Mouse (Mus musculus) hindbrain, embryonic 10.5 days (tissue): ENCODE measurements at regions not wholly inside any gene's neighbourhood (a gene's known extent, or its start where the extent isn't known, plus 50 kb on each side); places are given as distances from the start of the nearest gene placed in this dataset.

Experiments
- DNase-seq: peaks from one replicate; pipeline ENCODE4 v3.0.0-alpha.2; 2017; ENCODE audit warnings: low spot score
- H3K27ac ChIP-seq: fragments of 300-500 bp; sonication (generic); 2 replicates; pipeline ENCODE4 v1.5.1; 2016; ENCODE audit warnings: mild to moderate bottlenecking, moderate library complexity
- H3K27me3 ChIP-seq: fragments of 300-500 bp; sonication (generic); 2 replicates; pipeline ENCODE4 v1.6.1; 2016; ENCODE audit warnings: mild to moderate bottlenecking; ENCODE audit not compliant: poor library complexity, insufficient read depth, severe bottlenecking
- H3K36me3 ChIP-seq: fragments of 300-500 bp; sonication (generic); 2 replicates; pipeline ENCODE4 v1.6.1; 2016; ENCODE audit warnings: mild to moderate bottlenecking, moderate library complexity
- H3K4me1 ChIP-seq: fragments of 300-500 bp; sonication (generic); replicated peaks from 2 replicates; pipeline ENCODE4 v1.6.1; 2016; ENCODE audit warnings: mild to moderate bottlenecking
- H3K4me3 ChIP-seq: fragments of 300-500 bp; sonication (generic); 2 replicates; pipeline ENCODE4 v1.5.1; 2016; ENCODE audit warnings: mild to moderate bottlenecking, moderate library complexity
- H3K9me3 ChIP-seq: fragments of 300-500 bp; sonication (generic); 2 replicates; pipeline ENCODE4 v1.6.1; 2016; ENCODE audit warnings: mild to moderate bottlenecking, moderate library complexity
- WGBS: fragments of 180-500 bp; shearing (Covaris S2); methylation state at CpG from one replicate; pipeline ENCODE4 v1.1.7; 2016; 5-methylcytosine and 5-hydroxymethylcytosine counted together

DNA sequence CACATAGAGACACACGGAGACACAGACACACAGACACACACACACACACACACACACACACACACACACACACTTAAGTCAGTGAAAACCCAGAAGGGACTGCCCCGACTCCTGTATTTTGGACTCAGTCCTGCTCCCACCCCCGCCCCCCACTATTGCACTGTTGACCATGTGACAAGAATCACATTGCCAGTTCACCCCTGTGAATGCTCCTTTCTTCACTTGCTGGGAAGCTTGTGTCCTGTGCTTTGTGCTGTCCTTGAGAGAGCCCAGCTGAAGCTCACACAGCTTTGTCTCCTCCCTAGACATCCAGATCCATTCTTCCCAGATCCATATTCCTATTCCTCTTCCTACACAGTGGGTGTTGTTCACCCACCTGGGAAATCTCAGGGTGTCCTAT lies 400.0 kb downstream of the Cdh26 start:
- Histone ChIP-seq H3K4me3 (no peak overlapping the region), H3K36me3 (no peaks in the 10 kb centered on the region), H3K4me1 (peaks cover 8% of the 10 kb centered on the region), H3K9me3 (no peaks in the 10 kb centered on the region), H3K27me3 (no peaks in the 10 kb centered on the region), H3K27ac (peak overlapping the region; percentile 29; the same call in 1 of the 2 replicates)
- no peak for DNase-seq
- WGBS = 84% methylated on average over 3 of the region's 3 CpGs

DNA sequence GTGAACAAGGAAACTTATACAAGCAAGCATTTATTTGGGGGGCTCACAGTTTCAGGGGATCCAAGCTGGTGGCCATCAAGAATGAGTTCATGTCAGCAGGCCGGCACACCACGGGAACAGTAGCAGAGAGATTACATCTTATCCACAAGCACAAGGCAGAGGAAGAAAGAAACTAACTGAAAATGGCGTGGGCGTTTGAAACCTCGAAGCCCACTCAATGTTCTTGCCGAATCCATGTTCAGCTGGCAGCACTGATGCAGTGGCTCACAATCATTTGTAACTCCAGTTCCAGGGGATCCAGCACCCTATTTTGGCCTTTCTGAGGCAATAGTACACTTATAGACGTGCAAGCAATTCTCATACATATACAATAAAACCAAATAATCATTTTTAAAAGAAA lies 404.7 kb downstream of the Cdh26 start:
- Histone ChIP-seq H3K9me3 (no peaks in the 10 kb centered on the region), H3K4me1 (peaks cover 26% of the 10 kb centered on the region), H3K36me3 (no peaks in the 10 kb centered on the region), H3K4me3 (no peak overlapping the region), H3K27ac (no peak overlapping the region), H3K27me3 (no peaks in the 10 kb centered on the region; the same call in 1 of the 2 replicates)
- no peak for DNase-seq
- WGBS = 87% methylated on average over 7 of the region's 7 CpGs

- DNase-seq = no peak
- H3K4me1 ChIP-seq = peaks cover 29% of the 10 kb centered on the region
- WGBS = 23% methylated on average over 6 of the region's 6 CpGs
- no peaks in the 10 kb centered on the region for H3K9me3 ChIP-seq
- no peaks in the 10 kb centered on the region; the same call in 1 of the 2 replicates for H3K27me3 ChIP-seq
- no peak overlapping the region; the same call in 1 of the 2 replicates for H3K27ac ChIP-seq
- H3K4me3 ChIP-seq = no peak overlapping the region
- no peaks in the 10 kb centered on the region for H3K36me3 ChIP-seq
Observed at GRCm38 (mm10) chr2:178838571-178838970, 408.2 kb downstream of the Cdh26 start.

- no peaks in the 10 kb centered on the region for H3K36me3 ChIP-seq
- 54% methylated on average over 2 of the region's 2 CpGs for WGBS
- peaks cover 29% of the 10 kb centered on the region for H3K4me1 ChIP-seq
- H3K27me3 ChIP-seq = peaks cover 1% of the 10 kb centered on the region; the same call in 1 of the 2 replicates
- no peak overlapping the region for H3K4me3 ChIP-seq
- no peaks in the 10 kb centered on the region for H3K9me3 ChIP-seq
- no peak for DNase-seq
- no peak overlapping the region for H3K27ac ChIP-seq
Observed at GRCm38 (mm10) chr2:178840975-178841374, 410.6 kb downstream of the Cdh26 start.

GRCm38 (mm10) chr2:178842595-178842994 lies 412.3 kb downstream of the Cdh26 start:
- peaks cover 29% of the 10 kb centered on the region for H3K4me1 ChIP-seq
- H3K4me3 ChIP-seq = no peak overlapping the region
- no peaks in the 10 kb centered on the region for H3K9me3 ChIP-seq
- no peak for DNase-seq
- WGBS = 86% methylated on average over 12 of the region's 12 CpGs
- no peak overlapping the region for H3K27ac ChIP-seq
- H3K36me3 ChIP-seq = no peaks in the 10 kb centered on the region
- 0 out of 2 replicates have a peak, but pooled peaks cover 3% of the 10 kb centered on the region for H3K27me3 ChIP-seq

DNA sequence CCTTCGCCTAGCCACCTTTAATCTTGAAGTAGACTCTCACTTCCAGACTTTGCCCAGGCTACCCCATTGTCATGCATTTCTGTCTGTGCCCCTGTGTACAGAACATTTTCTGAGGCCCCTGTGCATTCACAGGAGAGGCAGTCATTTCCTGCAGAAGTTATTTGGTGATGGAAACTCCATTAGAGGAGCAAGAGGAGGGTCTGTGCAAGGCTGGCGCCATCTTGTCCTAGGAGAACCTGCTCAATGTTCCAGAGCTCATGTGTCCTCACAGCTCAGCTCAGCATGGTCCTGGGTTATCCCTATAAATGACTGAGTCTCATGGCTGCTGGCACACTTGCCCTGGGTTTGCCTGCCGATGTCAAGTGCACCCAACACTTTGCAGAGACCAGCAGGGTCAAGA lies 413.1 kb downstream of the Cdh26 start:
- no peaks in the 10 kb centered on the region for H3K36me3 ChIP-seq
- no peak overlapping the region for H3K4me3 ChIP-seq
- H3K27me3 ChIP-seq = 0 out of 2 replicates have a peak, but pooled peaks cover 3% of the 10 kb centered on the region
- peaks cover 26% of the 10 kb centered on the region for H3K4me1 ChIP-seq
- H3K9me3 ChIP-seq = no peaks in the 10 kb centered on the region
- 89% methylated on average over 3 of the region's 3 CpGs for WGBS
- no peak for DNase-seq
- H3K27ac ChIP-seq = no peak overlapping the region

GRCm38 (mm10) chr2:178844561-178844960 lies 414.2 kb downstream of the Cdh26 start:
- WGBS = 93% methylated on average over 4 of the region's 4 CpGs
- no peak for DNase-seq
- Histone ChIP-seq H3K4me3 (no peak overlapping the region), H3K9me3 (no peaks in the 10 kb centered on the region), H3K27ac (no peak overlapping the region), H3K4me1 (peaks cover 17% of the 10 kb centered on the region), H3K36me3 (no peaks in the 10 kb centered on the region), H3K27me3 (0 out of 2 replicates have a peak, but pooled peaks cover 3% of the 10 kb centered on the region)

GRCm38 (mm10) chr2:178850320-178850719 lies 420.0 kb downstream of the Cdh26 start:
- H3K4me3 ChIP-seq = no peak overlapping the region
- H3K27ac ChIP-seq = peak overlapping the region; percentile 42
- peak; percentile 21 for DNase-seq
- H3K27me3 ChIP-seq = 0 out of 2 replicates have a peak, but pooled peaks cover 3% of the 10 kb centered on the region
- no peaks in the 10 kb centered on the region for H3K36me3 ChIP-seq
- no peaks in the 10 kb centered on the region for H3K9me3 ChIP-seq
- 85% methylated on average over 10 of the region's 10 CpGs for WGBS
- H3K4me1 ChIP-seq = peaks cover 39% of the 10 kb centered on the region

DNA sequence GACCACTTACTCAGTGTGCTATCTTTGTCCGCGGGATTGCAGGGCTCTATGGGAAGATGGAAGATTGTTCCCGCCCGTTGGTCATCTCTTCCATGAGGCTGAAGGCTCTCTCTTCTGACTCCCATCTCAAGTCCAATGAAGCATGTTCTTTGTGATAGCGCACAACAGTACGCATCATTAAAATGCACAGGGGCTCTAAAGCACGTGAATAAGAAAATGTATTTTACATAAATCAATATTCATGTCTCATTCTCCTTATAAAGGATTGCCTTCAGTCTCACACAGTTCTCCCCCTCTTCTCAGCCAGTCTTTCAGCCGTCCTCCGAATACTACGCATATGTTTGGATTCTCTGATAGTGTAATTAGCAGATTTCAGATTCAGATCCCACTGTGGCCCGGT lies 420.4 kb downstream of the Cdh26 start:
- no peak for DNase-seq
- Histone ChIP-seq H3K4me1 (peaks cover 39% of the 10 kb centered on the region), H3K27ac (peak overlapping the region; percentile 42)

DNA sequence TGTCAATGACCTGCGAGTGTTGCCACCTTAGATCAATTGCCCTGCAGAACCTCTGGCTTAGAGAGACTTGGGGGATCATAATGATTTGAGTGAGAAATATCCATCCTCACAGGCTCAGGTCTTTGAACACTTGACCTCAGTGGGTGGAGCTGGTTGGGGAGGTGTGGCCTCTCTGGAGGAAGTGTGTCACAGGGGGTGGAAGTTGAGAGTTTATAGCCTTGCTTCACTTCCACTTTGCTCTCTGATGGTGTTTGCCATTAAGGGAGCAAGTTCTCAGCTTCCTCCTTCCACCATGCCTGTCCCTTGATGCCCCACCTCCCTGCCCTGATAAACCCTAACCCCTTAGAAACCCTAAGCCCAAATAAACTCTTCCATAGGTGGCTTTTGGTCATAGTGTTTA lies 423.7 kb downstream of the Cdh26 start:
- peaks cover 35% of the 10 kb centered on the region for H3K4me1 ChIP-seq
- 63% methylated on average over 1 of the region's 1 CpGs for WGBS
- no peak overlapping the region for H3K27ac ChIP-seq

More for the DNA sequence above, 420.4 kb downstream of the Cdh26 start:
- no peak overlapping the region for H3K4me3 ChIP-seq
- no peaks in the 10 kb centered on the region for H3K9me3 ChIP-seq
- H3K27me3 ChIP-seq = 0 out of 2 replicates have a peak, but pooled peaks cover 3% of the 10 kb centered on the region
- WGBS = 66% methylated on average over 11 of the region's 11 CpGs
- H3K36me3 ChIP-seq = no peaks in the 10 kb centered on the region

DNA sequence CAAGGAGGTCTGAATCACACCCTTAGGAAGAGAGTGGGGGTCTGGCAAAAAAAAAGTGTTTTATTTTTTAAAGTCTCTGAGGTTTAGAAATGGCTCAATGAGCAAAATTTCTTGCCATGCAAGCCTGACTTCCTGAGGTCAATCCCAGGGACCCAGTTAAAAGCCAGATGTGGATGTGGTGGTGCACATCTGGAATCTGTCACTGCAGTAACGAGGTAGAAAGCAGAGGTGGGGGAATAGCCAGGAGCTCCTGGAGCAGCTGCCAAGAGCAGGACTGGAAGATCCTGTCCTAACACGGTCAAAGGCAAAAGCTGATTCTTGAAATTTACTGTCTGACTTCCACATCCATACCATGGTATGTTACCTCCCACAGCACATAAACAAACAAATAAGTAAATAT lies 424.4 kb downstream of the Cdh26 start:
- Histone ChIP-seq H3K36me3 (no peaks in the 10 kb centered on the region), H3K4me1 (peaks cover 35% of the 10 kb centered on the region), H3K27ac (no peak overlapping the region), H3K4me3 (no peak overlapping the region), H3K9me3 (no peaks in the 10 kb centered on the region), H3K27me3 (no peaks in the 10 kb centered on the region)
- 60% methylated on average over 2 of the region's 2 CpGs for WGBS
- DNase-seq = no peak

More for the DNA sequence above, 423.7 kb downstream of the Cdh26 start:
- no peak for DNase-seq
- no peak overlapping the region for H3K4me3 ChIP-seq
- no peaks in the 10 kb centered on the region for H3K27me3 ChIP-seq
- no peaks in the 10 kb centered on the region for H3K9me3 ChIP-seq
- H3K36me3 ChIP-seq = no peaks in the 10 kb centered on the region

DNA sequence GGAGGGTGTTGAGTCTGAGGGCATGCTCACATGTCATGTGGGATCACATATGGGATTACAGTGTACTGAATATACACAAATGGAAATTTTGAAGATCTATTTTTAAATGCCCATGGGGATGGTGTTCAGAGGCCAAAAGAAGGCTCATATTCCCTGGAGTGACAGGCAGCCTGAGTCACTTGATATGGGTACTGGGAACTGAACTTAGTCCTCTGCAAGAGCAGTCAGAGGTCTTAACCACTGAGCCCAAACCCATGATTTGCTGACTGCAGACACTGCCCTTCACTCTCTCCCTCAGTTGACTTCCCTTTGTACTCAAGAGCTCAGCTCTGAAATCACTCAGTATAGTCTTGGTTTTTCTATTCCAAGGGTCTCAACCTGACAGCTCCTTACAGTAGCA lies 432.3 kb downstream of the Cdh26 start:
- no peak overlapping the region for H3K4me3 ChIP-seq
- no peaks in the 10 kb centered on the region for H3K27me3 ChIP-seq
- no peak for DNase-seq
- H3K36me3 ChIP-seq = no peaks in the 10 kb centered on the region
- H3K9me3 ChIP-seq = no peaks in the 10 kb centered on the region
- H3K27ac ChIP-seq = no peak overlapping the region
- H3K4me1 ChIP-seq = peaks cover 5% of the 10 kb centered on the region; the same call in 1 of the 2 replicates

DNA sequence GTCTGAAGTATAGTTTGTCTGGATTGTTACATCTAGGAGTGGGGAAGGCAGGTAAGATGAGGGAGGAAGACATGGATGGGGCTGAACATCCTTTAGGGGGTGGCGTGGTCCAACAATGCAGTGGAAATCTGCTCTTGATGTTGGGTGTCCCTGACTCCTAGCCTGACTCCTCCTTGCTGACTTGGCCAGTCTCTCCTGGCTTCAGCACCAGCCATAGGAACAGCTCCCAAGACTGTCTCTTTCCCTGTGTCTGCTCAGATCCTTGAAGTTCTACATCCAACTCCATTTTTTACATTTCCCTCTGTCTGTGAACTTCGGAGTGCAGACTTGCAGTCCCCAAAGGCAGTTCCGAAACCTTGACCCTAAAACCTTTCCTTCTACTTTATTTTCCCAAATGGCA lies 436.8 kb downstream of the Cdh26 start:
- H3K4me1 ChIP-seq = peaks cover 3% of the 10 kb centered on the region; the same call in 1 of the 2 replicates
- H3K27ac ChIP-seq = no peak overlapping the region
- peak; percentile 54 for DNase-seq
- H3K27me3 ChIP-seq = no peaks in the 10 kb centered on the region
- H3K36me3 ChIP-seq = no peaks in the 10 kb centered on the region
- 76% methylated on average over 3 of the region's 3 CpGs for WGBS
- no peak overlapping the region for H3K4me3 ChIP-seq
- H3K9me3 ChIP-seq = no peaks in the 10 kb centered on the region

DNA sequence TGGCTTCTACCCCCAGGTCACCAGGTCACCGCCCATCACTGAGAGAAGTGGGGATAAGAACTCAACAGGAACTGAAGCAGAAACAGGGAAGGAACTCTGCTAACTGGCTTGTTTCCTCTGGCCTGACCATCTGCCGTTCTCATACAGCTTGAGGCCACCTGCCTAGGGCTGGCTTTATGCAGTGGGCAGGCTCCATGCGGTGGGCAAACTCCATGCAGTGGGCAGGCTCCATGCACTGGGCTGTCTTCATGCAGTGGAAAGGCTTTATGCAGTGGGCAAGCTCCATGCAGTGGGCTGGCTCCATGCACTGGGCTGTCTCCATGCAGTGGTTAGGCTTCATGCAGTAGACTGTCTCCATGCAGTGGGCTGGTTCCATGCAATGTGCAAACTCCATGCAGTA lies 438.8 kb downstream of the Cdh26 start:
- no peaks in the 10 kb centered on the region for H3K4me1 ChIP-seq
- H3K27ac ChIP-seq = no peak overlapping the region
- WGBS = 84% methylated on average over 3 of the region's 3 CpGs

More for the DNA sequence above, 438.8 kb downstream of the Cdh26 start:
- Histone ChIP-seq H3K4me3 (no peak overlapping the region), H3K27me3 (no peaks in the 10 kb centered on the region), H3K36me3 (no peaks in the 10 kb centered on the region), H3K9me3 (no peaks in the 10 kb centered on the region)
- no peak for DNase-seq
